Mouse (Mus musculus): ENCODE data around the gene Usp27x. TPM values are rescaled to one million over a fixed set of nuclear protein-coding genes. Genes with fewer than 3 reads are reported as not detected.

Usp27x gene
- 0.47 and 0.52 TPM in 2 replicates for polyA plus RNA-seq (2015; fragmentation: Nextera tagmentation; extraction: Ambion mirVana)

DNA sequence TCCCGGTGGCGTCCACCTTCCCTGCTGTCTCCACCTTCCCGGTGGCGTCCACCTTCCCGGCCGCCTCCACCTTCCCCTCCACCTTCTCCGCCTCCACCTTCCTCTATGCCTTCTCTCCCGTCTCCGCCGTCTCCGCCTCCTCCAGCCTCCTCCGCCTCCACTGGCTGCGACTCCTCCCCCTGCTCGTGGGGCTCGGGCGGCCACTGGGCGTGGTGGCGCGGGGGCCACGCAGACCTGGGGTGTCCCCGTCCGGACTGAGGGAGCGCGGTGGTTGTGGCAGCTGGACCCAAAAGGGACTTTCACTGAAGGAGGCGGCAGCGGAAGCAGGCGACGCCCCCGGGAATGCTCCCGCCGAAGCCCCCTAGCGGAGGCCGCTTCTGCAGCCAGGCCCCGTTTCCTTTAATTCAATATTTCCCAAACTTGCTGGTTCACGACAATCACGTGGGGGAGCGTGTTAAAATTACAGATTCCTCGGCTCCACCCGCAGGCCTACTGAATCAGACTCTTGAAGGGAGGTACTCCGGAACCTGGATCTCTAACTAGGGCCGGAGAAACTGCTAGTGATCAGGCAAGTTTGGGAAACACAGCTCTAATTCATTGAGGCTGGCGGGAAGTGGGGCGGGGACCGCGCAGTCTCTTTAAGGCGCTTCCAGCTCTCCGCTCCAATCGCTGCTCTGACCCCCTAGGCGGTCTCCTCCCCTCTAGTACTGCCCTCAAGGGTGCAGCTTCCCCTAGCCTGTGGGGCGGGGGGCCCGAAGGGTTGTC, at the start of gene Usp27x:
Usp27x (minus strand) TSS at position 115 of the 765 bp plus-strand sequence.

Other genes with a start within 250 kb of the Usp27x start
- gene Clcn5, start 56.5 kb downstream of the Usp27x start, polyA plus RNA-seq (2015; fragmentation: Nextera tagmentation; extraction: Ambion mirVana): 5.2 and 5.6 TPM in 2 replicates
- not detected in 2 replicates for gene Foxp3, start 197.8 kb upstream of the Usp27x start, polyA plus RNA-seq (2015; fragmentation: Nextera tagmentation; extraction: Ambion mirVana)
- gene Ppp1r3f, start 198.5 kb upstream of the Usp27x start, polyA plus RNA-seq (2015; fragmentation: Nextera tagmentation; extraction: Ambion mirVana): 0.86 and 1.1 TPM in 2 replicates
- 13.6 and 15.5 TPM in 2 replicates for gene Ccdc22, start 229.7 kb upstream of the Usp27x start, polyA plus RNA-seq (2015; fragmentation: Nextera tagmentation; extraction: Ambion mirVana)
- gene Cacna1f, start 231.3 kb upstream of the Usp27x start, polyA plus RNA-seq (2015; fragmentation: Nextera tagmentation; extraction: Ambion mirVana): 0.04 TPM in 1 of 2 replicates, not detected in the other

Measured in urinary bladder, postnatal 0 days (tissue).